Comparison of ENCODE assay signal across 7 mouse cellular contexts in the genomic region with DNA sequence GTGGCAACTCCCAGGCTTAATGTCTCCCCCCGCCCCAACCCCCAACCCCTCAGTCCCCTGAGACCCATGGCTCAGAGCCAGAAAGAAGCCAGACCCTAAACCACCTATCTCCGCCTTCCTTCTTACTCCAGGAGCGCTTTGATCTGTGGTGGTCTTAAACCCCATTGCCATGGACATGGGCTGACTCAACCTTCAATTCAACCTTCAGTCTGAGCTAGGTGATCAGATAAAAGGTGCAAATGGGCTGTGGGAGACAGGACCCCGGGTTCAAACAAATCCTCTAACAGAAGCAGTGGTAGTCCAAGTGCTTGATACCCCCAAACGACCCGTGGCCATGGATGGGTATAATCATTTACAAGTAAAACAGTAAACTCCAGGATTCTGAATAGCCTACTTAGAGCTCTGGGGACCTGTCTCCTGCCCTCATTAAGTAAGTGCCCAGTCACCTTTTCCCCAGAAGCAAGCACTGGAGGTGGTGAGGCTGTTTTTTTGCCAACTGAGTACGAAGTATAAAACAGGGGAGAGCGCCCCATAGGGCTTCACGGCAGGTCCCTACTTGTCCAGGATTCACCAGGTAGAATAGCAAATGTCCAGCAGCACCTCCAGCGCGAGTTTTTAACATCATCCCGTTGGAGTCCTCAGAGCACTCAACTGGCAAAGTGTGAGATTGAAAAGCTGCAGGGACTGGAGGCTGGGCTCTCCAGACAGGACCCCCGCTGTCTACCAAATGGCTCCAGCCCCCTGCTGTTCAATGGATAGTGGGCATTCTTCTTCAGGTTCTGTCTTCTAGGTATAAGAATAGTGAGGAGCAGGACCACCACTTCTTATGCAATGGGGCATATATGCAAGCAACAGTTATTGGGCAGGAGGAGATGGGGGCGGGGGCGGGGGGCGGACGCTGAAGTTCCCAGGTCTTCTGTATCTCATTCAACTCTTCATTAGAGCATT. TPM values are rescaled to one million over a fixed set of nuclear protein-coding genes. Genes with fewer than 3 reads are reported as not detected.
DNase-seq lines count a peak whose midpoint lies in the region; ATAC-seq and TF ChIP-seq lines count a peak whose summit lies in the region.

No protein-coding gene starts in this region.

- WGBS in lung, postnatal 0 days = 43% methylated on average over 17 of the region's 17 CpGs
- WGBS in forebrain, embryonic 15.5 days = 14% methylated on average over 17 of the region's 17 CpGs
- 32% methylated on average over 17 of the region's 17 CpGs for WGBS in liver, embryonic 11.5 days

- no peak for ATAC-seq in lung, postnatal 0 days
- no peak for ATAC-seq in forebrain, embryonic 15.5 days (replicated peaks)
- no peak for ATAC-seq in liver, embryonic 11.5 days (replicated peaks; ENCODE audit: low FRiP score)

- TF ChIP-seq EP300 in lung, postnatal 0 days (IDR thresholded peaks at IDR 0.05) = no peak

- no peaks in the 10 kb centered on the region for H3K36me3 ChIP-seq in lung, postnatal 0 days (ENCODE audit: insufficient read depth, low read length)
- no peaks in the 10 kb centered on the region for H3K36me3 ChIP-seq in forebrain, embryonic 15.5 days
- H3K36me3 ChIP-seq in liver, embryonic 11.5 days (ENCODE audit: control insufficient read depth, insufficient read depth, low read length) = no peaks in the 10 kb centered on the region

- no peak overlapping the region for H3K9ac ChIP-seq in lung, postnatal 0 days (replicated peaks; ENCODE audit: low read depth)
- H3K9ac ChIP-seq in forebrain, embryonic 15.5 days (replicated peaks) = peak overlapping the region; percentile 72
- H3K9ac ChIP-seq in liver, embryonic 11.5 days (ENCODE audit: low read depth, low read length) = no peak overlapping the region

- no peaks in the 10 kb centered on the region for H3K27me3 ChIP-seq in lung, postnatal 0 days (replicated peaks; ENCODE audit: insufficient read depth, low read length)
- no peaks in the 10 kb centered on the region; the same call in 1 of the 2 replicates for H3K27me3 ChIP-seq in forebrain, embryonic 15.5 days
- H3K27me3 ChIP-seq in liver, embryonic 11.5 days (replicated peaks; ENCODE audit: control insufficient read depth, insufficient read depth, low read length) = peaks cover 61% of the 10 kb centered on the region

- TF ChIP-seq CTCF in lung, postnatal 0 days (IDR thresholded peaks at IDR 0.05) = no peak

- no peak for DNase-seq in lung, postnatal 0 days (ENCODE audit: low spot score)
- DNase-seq in lung, postnatal 25 days (ENCODE audit: low spot score) = no peak
- DNase-seq in liver, embryonic 11.5 days (ENCODE audit: low spot score) = no peak
- DNase-seq in thymus, postnatal 14 days = no peak
- no peak for DNase-seq in frontal cortex, postnatal 36 days (ENCODE audit: low spot score in 2 of 2)
- no peak for DNase-seq in spleen, postnatal 14 days (ENCODE audit: low spot score in 2 of 2)

- no peak overlapping the region for H3K27ac ChIP-seq in lung, postnatal 0 days (ENCODE audit: low read length)
- H3K27ac ChIP-seq in forebrain, embryonic 15.5 days (replicated peaks) = peak overlapping the region; percentile 86
- no peak overlapping the region for H3K27ac ChIP-seq in liver, embryonic 11.5 days (ENCODE audit: low read depth, low read length)

- peak overlapping the region; percentile 76; the same call in 1 of the 2 replicates for H3K4me3 ChIP-seq in lung, postnatal 0 days (ENCODE audit: low read depth, low read length)
- H3K4me3 ChIP-seq in forebrain, embryonic 15.5 days = peak overlapping the region; percentile 59
- no peak overlapping the region for H3K4me3 ChIP-seq in liver, embryonic 11.5 days (ENCODE audit: low read depth, low read length)

- peaks cover 6% of the 10 kb centered on the region; the same call in 1 of the 2 replicates for H3K4me1 ChIP-seq in lung, postnatal 0 days (ENCODE audit: insufficient read depth, low read depth, low read length)
- peaks cover 53% of the 10 kb centered on the region for H3K4me1 ChIP-seq in forebrain, embryonic 15.5 days
- H3K4me1 ChIP-seq in liver, embryonic 11.5 days (replicated peaks; ENCODE audit: control insufficient read depth, insufficient read depth, low read length) = peaks cover 3% of the 10 kb centered on the region; the same call in 1 of the 2 replicates

- peak overlapping the region; percentile 98 for H3K4me2 ChIP-seq in lung, postnatal 0 days (replicated peaks; ENCODE audit: low read depth, low read length)
- H3K4me2 ChIP-seq in forebrain, embryonic 15.5 days (replicated peaks) = peak overlapping the region; percentile 98
- peak overlapping the region; percentile 72; the same call in 1 of the 2 replicates for H3K4me2 ChIP-seq in liver, embryonic 11.5 days

- no peaks in the 10 kb centered on the region for H3K9me3 ChIP-seq in lung, postnatal 0 days (ENCODE audit: low read length)
- no peaks in the 10 kb centered on the region for H3K9me3 ChIP-seq in forebrain, embryonic 15.5 days
- H3K9me3 ChIP-seq in liver, embryonic 11.5 days (ENCODE audit: control insufficient read depth, low read length) = no peaks in the 10 kb centered on the region

RNA-seq across cellular contexts. Expression of a gene that starts 5.1 kb away (rescaled TPM):
- polyA plus RNA-seq in lung, postnatal 0 days (2015; fragmentation: Nextera tagmentation; extraction: Ambion mirVana) = 14.0 and 17.5 TPM in 2 replicates
- 30.8 and 34.7 TPM in 2 replicates for polyA plus RNA-seq in forebrain, embryonic 15.5 days (2015; fragmentation: Nextera tagmentation; extraction: Ambion mirVana)
- 5.2 and 6.2 TPM in 2 replicates for polyA plus RNA-seq in liver, embryonic 11.5 days (2014; fragmentation: Nextera tagmentation; extraction: Ambion mirVana)
